Mouse (Mus musculus): ENCODE data around the gene Xdh. TPM values are rescaled to one million over a fixed set of nuclear protein-coding genes. Genes with fewer than 3 reads are reported as not detected.

Gene Xdh
- polyA plus RNA-seq, 1 experiment: 0.36 TPM

DNA sequence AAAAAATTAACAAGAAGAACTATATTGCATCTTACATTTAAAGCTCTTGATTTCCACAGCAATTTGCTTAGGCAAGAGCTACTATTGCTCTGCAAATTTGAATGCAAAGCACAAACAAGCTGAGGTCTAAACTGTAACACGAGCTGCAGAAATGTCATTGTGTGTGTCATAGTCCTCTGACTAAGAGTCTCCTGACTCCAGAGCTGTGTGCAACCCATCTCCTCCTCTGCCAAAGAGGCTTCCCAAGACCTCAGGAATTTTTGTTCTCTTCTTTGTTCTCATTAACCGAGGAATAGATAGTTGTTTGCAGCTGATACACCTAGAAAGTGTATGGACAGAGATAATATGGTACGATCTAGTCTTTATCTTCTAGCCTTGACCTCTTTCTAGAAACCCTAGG is 8.2 kb downstream of the Xdh start:
- TF ChIP-seq CTCF (IDR thresholded peaks at IDR 0.05; ENCODE audit: borderline replicate concordance, extremely low read depth, insufficient read depth, insufficient read length) (no peak), POLR2A (IDR thresholded peaks at IDR 0.05; ENCODE audit: borderline replicate concordance, extremely low read depth, insufficient read depth, insufficient read length, poor library complexity, severe bottlenecking) (no peak)
- DNase-seq (ENCODE audit: low read depth): no peak

- TF ChIP-seq CTCF (IDR thresholded peaks at IDR 0.05; ENCODE audit: borderline replicate concordance, extremely low read depth, insufficient read depth, insufficient read length) (no peak), POLR2A (IDR thresholded peaks at IDR 0.05; ENCODE audit: borderline replicate concordance, extremely low read depth, insufficient read depth, insufficient read length, poor library complexity, severe bottlenecking) (no peak)
- DNase-seq (ENCODE audit: low read depth): no peak
Observed at GRCm38 (mm10) chr17:73937073-73937472, 12.9 kb downstream of the Xdh start.

- DNase-seq (ENCODE audit: low read depth): no peak
- no peak for TF ChIP-seq POLR2A (IDR thresholded peaks at IDR 0.05; ENCODE audit: borderline replicate concordance, extremely low read depth, insufficient read depth, insufficient read length, poor library complexity, severe bottlenecking)
- no peak for TF ChIP-seq CTCF (IDR thresholded peaks at IDR 0.05; ENCODE audit: borderline replicate concordance, extremely low read depth, insufficient read depth, insufficient read length)
Observed at GRCm38 (mm10) chr17:73935163-73935562, 14.8 kb downstream of the Xdh start.

- no peak for DNase-seq (ENCODE audit: low read depth)
- TF ChIP-seq CTCF (IDR thresholded peaks at IDR 0.05; ENCODE audit: borderline replicate concordance, extremely low read depth, insufficient read depth, insufficient read length) (no peak), POLR2A (IDR thresholded peaks at IDR 0.05; ENCODE audit: borderline replicate concordance, extremely low read depth, insufficient read depth, insufficient read length, poor library complexity, severe bottlenecking) (no peak)
Observed at GRCm38 (mm10) chr17:73934281-73934680, 15.7 kb downstream of the Xdh start.

DNA sequence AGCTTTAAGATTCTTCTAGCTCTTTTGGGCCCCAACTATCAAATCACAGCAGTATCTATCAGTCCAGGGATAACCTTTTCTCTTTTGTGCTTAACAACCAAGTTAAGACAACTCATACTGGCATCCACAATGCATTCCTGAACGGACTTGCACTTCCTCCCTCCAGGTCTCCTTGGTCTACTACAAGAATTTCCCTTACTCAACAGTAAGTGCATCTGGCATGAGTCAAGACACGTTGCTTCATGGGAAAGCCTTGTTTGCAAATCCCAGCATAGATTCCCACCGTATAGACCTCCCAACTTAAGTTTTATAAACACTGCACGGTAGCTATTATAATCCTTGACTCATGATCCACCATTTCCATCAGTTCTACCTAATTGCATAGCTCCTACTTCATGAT is 16.4 kb downstream of the Xdh start:
- no peak for TF ChIP-seq CTCF (IDR thresholded peaks at IDR 0.05; ENCODE audit: borderline replicate concordance, extremely low read depth, insufficient read depth, insufficient read length)
- no peak for TF ChIP-seq POLR2A (IDR thresholded peaks at IDR 0.05; ENCODE audit: borderline replicate concordance, extremely low read depth, insufficient read depth, insufficient read length, poor library complexity, severe bottlenecking)
- DNase-seq (ENCODE audit: low read depth): no peak

GRCm38 (mm10) chr17:73932497-73933059 is 17.4 kb downstream of the Xdh start:
- no peak for DNase-seq (ENCODE audit: low read depth)

DNA sequence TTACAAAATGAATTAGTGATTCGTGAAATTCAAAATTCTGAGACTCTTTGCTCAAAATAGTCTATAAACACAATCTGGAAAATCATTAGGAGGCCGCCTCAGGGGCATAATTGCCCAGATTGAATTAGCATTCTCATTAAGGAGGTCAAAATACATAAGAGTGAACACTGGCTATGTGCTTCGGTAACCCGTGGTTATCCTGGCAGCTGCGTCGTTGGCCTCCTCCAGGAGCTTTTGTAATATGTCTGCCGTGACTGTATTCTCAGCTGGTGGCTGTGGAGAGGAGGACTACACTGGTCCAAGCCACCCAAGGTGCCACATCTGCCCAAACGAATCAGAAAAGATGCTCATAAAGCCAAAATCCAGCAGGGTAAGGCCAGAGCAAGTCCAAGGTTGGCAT is 30.5 kb downstream of the Xdh start:
- DNase-seq (ENCODE audit: low read depth): peak; percentile 49
- TF ChIP-seq CTCF (IDR thresholded peaks at IDR 0.05; ENCODE audit: borderline replicate concordance, extremely low read depth, insufficient read depth, insufficient read length): no peak
- TF ChIP-seq POLR2A (IDR thresholded peaks at IDR 0.05; ENCODE audit: borderline replicate concordance, extremely low read depth, insufficient read depth, insufficient read length, poor library complexity, severe bottlenecking): no peak

More at GRCm38 (mm10) chr17:73932497-73933059, 17.4 kb downstream of the Xdh start:
- TF ChIP-seq POLR2A (IDR thresholded peaks at IDR 0.05; ENCODE audit: borderline replicate concordance, extremely low read depth, insufficient read depth, insufficient read length, poor library complexity, severe bottlenecking): no peak
- TF ChIP-seq CTCF (IDR thresholded peaks at IDR 0.05; ENCODE audit: borderline replicate concordance, extremely low read depth, insufficient read depth, insufficient read length): no peak

- TF ChIP-seq CTCF (IDR thresholded peaks at IDR 0.05; ENCODE audit: borderline replicate concordance, extremely low read depth, insufficient read depth, insufficient read length): no peak
- TF ChIP-seq POLR2A (IDR thresholded peaks at IDR 0.05; ENCODE audit: borderline replicate concordance, extremely low read depth, insufficient read depth, insufficient read length, poor library complexity, severe bottlenecking): no peak
- DNase-seq (ENCODE audit: low read depth): peak; percentile 11
Observed at GRCm38 (mm10) chr17:73918944-73919381, 31.0 kb downstream of the Xdh start.

DNA sequence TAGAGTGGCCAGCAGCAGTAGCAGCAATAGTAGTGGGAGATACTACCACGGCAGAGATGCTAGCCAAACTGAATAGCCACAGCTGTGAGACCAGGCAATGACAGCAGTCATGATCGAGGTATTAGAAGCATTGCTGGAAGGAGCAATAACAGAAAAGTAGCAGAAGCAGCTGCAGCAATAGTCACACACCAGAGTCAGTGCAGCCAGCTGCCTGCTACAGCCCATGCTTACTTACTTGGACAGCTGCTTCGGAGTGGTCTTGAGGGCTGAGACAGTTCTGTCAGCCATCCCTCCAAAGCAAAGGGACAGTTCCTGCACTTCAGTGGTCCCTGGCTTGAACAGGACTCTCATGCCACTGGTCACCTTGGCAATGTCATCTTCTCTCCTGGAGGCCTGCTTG is 31.9 kb downstream of the Xdh start:
- no peak for DNase-seq (ENCODE audit: low read depth)
- TF ChIP-seq CTCF (IDR thresholded peaks at IDR 0.05; ENCODE audit: borderline replicate concordance, extremely low read depth, insufficient read depth, insufficient read length) (no peak), POLR2A (IDR thresholded peaks at IDR 0.05; ENCODE audit: borderline replicate concordance, extremely low read depth, insufficient read depth, insufficient read length, poor library complexity, severe bottlenecking) (no peak)

DNA sequence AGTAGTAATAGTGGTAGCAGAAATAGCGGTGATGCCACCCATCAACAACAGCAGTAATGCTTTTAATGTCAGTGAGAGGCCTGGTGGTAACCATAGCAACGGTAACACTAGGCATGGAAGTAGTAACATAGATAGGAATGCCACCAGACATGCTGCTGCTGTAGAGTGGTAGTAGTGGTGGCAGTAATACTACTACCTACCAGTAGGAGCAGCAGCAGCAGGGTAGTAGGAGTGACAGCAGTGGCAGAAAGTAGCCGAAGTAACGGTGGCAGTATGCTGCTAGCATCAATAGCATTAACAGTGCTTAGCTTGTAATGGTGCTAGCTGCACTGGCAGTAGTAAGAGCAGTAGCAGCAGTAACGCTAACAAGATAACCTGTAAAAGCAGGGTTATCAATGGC is 32.3 kb downstream of the Xdh start:
- TF ChIP-seq POLR2A (IDR thresholded peaks at IDR 0.05; ENCODE audit: borderline replicate concordance, extremely low read depth, insufficient read depth, insufficient read length, poor library complexity, severe bottlenecking): no peak
- TF ChIP-seq CTCF (IDR thresholded peaks at IDR 0.05; ENCODE audit: borderline replicate concordance, extremely low read depth, insufficient read depth, insufficient read length): no peak
- no peak for DNase-seq (ENCODE audit: low read depth)

- no peak for TF ChIP-seq POLR2A (IDR thresholded peaks at IDR 0.05; ENCODE audit: borderline replicate concordance, extremely low read depth, insufficient read depth, insufficient read length, poor library complexity, severe bottlenecking)
- TF ChIP-seq CTCF (IDR thresholded peaks at IDR 0.05; ENCODE audit: borderline replicate concordance, extremely low read depth, insufficient read depth, insufficient read length): no peak
Observed at GRCm38 (mm10) chr17:73914730-73915129, 35.3 kb downstream of the Xdh start.

GRCm38 (mm10) chr17:73906076-73906475 is 43.9 kb downstream of the Xdh start:
- DNase-seq (ENCODE audit: low read depth): no peak

More at GRCm38 (mm10) chr17:73914730-73915129, 35.3 kb downstream of the Xdh start:
- no peak for DNase-seq (ENCODE audit: low read depth)

More at GRCm38 (mm10) chr17:73906076-73906475, 43.9 kb downstream of the Xdh start:
- TF ChIP-seq CTCF (IDR thresholded peaks at IDR 0.05; ENCODE audit: borderline replicate concordance, extremely low read depth, insufficient read depth, insufficient read length) (no peak), POLR2A (IDR thresholded peaks at IDR 0.05; ENCODE audit: borderline replicate concordance, extremely low read depth, insufficient read depth, insufficient read length, poor library complexity, severe bottlenecking) (no peak)
